Mouse (Mus musculus): ENCODE measurements around the gene Grid1.
A peak's percentile ranks its signal among the peaks of the same experiment; 100 is the strongest.

Grid1 gene

DNA sequence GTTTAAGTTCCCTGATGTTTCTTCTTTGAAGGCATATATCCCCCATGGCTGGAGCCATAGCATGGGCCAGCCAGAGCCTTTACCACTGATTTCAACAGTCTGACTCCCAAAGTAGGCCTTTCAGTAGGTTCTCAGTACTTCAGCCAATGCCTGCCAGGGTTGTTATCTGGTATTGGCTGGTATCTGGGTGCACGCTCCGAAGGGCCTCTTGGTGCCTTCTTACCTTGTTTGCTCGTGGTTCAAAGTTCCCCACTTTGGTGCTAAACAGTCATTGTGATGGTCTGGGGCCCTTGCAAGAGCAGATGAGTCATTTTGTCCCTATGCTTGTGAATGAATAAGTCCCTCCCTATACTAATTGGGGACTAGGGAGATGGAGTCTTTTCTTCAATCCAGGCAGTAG is 377.5 kb downstream of the Grid1 start:
- no peak for DNase-seq (ENCODE audit: extremely low spot score, low spot score)

DNA sequence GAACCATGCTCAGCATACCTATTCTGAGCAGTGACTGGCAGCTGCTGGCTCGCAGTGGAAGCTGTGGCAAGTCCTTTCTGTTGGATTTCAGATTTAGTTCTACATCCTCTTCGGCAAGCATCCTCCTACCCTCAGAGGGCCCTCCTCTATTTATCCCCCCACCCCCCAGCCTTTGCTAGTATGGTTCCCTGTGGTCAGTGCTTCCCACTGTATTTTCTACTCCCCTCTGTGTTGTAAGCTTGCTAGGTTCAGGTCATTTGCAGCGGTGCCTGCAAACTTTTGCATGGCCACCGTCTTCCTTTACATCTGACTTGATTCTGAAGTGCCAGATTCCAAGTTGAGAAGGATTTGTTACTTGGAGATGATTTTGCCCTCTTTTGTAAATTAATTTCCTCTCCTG is 378.5 kb downstream of the Grid1 start:
- DNase-seq (ENCODE audit: extremely low spot score, low spot score) = no peak

DNA sequence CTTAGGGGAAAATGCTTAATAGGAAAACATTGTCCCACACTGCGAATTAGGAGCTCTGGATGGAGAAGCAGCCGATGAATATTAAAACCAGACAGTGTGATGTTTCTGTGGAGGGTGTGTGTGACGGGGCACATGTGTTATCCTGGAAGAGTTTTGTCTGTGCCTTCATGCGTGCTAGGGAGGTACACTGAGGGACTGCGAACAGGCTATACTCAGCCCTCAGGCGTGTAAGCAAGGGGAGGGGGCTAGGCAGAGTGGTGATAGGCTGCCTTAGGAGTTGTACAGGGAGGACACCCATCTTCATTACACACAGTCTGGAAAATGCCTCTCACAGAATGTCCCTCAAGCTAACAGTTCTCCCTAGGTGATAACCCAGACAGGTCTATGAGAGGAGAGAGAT is 379.0 kb downstream of the Grid1 start:
- DNase-seq (ENCODE audit: extremely low spot score, low spot score) = no peak

DNA sequence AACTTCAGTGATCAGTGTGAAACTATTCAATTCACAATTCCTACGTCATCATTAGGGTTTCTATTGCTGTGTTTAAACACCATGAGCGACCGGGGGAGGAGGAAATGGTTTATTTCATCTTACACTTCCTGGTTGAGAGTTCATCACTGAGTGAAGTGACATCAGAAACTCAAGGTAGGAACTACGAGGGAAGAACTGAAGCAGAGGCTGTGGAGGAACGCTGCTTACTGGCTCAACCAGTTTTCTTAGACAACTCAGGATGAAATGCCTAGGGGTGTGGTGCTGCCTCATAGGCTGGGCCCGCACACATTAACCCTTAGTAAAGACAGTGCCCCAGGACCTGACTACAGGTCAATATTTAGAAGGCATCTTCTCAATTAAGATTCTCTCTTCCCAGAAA is 389.5 kb downstream of the Grid1 start:
- DNase-seq (ENCODE audit: extremely low spot score, low spot score) = no peak

DNA sequence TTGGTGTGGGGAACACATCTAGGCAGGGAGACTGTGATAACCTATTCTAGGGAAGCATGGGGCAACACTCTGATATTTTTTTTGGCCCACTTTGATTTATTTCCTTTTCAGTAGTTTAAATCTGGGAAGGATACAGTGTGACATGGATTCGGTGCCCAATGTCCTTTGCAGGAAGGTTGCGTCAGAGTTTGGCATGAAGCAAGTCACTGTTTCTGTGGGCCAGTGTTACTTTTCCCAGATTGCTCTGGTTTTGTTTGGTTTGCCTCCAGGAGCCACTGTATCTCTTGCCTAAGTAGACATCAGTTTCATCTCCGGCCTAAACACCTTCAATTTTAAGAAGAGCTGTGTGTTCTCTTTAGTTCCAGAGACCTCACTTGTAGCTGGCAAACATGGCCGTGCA is 399.1 kb downstream of the Grid1 start:
- no peak for DNase-seq (ENCODE audit: extremely low spot score, low spot score)

DNA sequence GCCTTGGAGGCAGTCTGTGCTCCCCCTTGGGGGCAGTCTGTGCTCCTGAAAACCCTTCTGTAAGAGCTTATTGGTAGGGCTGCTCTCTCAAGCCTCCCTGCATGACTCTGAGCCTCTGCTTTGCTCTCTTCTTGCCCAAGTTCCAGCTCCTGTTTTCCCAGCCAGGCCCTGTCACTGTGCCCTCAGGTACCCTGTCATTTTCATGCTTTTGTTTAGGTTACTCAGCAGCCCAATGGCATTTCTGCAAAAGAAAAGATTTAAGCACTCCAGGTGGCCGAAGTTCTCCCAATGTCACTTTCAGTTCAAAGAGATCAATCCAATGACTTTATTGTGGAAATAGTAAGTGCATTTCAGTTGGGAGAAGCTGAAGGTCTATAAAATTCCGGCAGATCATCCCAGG is 402.3 kb downstream of the Grid1 start:
- DNase-seq (ENCODE audit: extremely low spot score, low spot score) = no peak

DNA sequence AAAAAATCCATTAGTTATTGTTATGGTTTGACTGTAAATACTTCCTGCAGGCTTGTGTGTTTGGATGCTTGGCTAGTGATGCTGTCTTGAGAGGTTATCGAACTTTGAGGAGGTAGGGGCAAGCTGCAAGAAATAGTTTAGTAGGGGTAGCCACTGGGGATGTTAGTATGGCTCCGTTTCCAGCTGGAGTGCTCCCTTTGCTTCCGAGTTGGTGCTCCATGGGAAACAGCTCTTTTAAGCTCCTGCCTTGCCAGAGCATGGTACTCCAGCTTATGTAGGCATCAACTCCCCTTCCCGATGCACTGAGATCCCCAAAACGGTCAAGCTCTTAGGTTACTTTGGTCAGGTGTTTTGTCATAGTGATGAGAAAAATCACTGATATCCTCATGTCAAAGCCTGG is 407.7 kb downstream of the Grid1 start:
- no peak for DNase-seq (ENCODE audit: extremely low spot score, low spot score)

DNA sequence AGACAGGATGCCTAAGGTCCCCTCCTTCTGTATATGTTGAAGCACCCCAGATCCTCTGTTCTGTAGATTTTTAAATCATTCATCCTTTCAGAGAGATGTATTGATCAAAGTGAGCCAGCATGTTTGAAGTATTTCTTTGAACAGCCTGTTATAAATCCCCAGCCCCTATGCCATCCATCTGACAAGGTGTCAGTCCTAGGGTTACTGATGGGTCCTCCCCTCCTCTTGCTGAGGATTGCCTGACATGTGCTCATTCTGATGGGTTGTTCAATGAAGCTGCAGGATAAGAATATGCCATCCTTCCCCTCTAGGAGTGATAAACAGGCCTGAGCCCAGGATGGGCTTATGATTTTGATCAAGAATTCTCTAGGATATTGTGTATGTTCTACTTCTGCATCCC is 411.5 kb downstream of the Grid1 start:
- DNase-seq (ENCODE audit: extremely low spot score, low spot score) = no peak

DNA sequence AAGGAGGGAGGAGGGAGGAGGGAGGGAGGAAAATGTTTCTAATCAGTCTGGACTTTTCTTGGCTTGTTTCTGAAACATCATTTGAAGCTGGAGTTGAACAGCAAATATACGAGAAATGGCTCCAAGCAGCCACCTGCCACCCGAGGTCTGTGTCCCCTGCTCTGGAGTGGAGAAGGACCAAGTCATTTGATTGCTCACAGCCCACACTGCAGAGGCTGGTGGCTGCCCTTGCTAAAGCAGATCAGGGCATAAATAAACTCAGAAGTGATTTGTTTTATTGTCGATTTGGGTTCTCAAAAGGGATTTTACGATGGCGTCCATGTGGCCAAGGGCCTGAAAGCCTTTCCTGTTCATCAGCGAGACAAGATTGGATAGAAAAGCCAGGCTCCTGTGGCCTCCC is 423.0 kb downstream of the Grid1 start:
- DNase-seq (ENCODE audit: extremely low spot score, low spot score) = no peak

DNA sequence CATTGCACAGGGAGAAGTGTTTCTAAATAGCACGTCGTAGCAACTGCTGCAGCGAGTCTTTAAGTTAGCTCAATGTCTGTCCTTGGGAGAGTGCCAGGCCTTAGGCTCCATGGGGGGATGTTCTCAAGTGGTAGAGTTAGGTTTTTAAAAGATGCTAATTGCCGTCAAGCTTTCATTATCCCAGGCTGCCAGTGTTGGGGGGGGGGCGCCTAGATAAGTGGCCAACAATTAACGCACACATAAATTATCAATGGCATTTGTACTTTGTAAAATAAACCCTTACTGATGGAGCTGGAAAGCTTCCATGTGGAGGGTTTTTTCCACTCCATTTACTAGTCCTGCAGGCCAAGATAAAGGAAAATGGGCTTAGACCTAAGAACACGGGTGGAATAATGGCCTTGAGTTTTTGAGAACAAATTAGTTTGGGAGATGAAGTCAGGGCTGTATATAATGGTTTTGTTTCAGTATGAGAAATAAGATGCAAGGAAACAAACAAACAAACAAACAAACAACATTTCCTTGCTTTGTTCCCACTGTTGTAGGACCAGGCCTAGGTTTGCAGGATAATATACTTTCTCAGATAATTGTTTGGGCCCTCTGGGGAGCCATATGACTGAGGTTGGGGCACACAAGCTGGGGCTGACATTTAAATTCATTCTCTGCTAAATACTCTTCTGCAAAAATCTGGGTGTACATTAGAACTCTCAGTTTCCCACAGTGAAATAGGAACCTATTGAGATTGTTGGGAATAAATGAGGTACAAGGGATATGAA is 425.1 kb downstream of the Grid1 start:
- DNase-seq (ENCODE audit: extremely low spot score, low spot score) = no peak

DNA sequence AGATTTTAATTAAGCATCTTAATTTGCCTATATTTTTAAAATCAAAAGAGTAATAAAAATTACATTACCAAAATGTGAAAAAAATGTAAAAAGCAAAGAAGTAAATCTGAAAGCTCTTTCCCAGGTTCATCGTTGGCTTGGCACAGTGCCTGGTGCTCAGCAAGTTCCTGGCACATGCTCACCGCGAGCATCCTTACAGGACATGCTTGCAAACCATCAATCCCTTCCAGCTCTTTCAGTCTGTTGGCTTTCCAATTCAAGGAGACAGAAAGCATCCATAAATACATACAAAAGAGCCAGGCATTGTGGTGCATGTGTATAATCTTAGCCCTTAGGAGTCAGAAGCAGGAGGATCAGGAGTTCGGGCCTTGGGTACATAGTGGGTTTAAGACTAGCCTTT is 430.5 kb downstream of the Grid1 start:
- DNase-seq (ENCODE audit: extremely low spot score, low spot score) = no peak

DNA sequence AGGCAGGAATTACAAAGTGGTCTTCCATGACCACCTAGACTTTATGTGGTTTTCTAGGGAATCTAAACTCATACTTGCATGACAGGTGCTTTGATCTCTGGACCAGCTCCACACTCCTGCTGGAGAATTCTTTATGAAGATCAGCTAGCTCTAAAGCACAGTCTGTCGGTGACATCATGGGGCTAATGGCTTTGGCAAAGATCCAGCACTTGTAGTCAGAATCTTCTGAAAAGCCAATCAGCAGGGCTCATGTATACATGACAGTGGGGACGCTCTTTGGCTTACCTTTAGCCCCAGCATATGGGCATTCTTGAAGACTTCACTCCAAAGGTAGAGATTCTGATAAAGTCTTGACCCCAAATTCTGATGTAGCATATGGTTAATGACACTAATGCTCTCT is 434.6 kb downstream of the Grid1 start:
- DNase-seq (ENCODE audit: extremely low spot score, low spot score) = no peak

DNA sequence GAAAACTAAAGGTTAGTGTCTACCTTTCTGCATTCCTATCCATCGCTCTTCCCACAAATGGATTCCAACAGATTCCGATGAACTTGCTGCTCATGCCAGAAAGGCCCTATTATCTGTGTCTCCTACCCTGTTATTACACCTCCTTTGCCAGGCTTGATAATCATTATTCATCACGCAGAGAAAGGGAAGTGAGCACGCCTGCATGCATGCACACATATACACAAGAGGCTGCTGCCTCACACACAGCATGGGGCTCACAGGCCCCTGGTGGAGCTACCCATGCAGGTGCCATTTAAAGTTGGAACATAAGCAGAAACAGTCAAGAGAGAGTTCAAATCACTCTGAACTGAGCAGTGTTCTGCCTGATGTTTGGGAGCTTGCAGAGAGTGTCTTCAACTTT is 450.4 kb downstream of the Grid1 start:
- no peak for DNase-seq (ENCODE audit: extremely low spot score, low spot score)

DNA sequence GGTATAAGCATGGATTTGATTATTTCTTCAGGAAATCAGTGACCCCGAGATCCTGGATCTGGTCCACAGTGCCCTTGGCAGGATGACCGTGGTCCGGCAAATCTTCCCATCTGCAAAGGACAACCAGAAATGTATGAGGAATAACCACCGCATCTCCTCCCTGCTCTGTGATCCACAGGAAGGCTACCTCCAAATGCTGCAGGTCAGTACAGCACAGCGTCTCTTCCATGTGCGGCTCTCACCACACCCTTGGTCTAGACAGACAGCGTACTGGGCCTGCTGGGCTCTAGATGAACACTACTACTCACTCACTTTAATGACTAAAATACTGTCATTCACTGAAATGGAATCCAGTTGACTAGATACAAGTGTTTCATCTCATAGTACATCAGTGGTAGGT is 489.3 kb downstream of the Grid1 start:
- DNase-seq (ENCODE audit: extremely low spot score, low spot score) = no peak

DNA sequence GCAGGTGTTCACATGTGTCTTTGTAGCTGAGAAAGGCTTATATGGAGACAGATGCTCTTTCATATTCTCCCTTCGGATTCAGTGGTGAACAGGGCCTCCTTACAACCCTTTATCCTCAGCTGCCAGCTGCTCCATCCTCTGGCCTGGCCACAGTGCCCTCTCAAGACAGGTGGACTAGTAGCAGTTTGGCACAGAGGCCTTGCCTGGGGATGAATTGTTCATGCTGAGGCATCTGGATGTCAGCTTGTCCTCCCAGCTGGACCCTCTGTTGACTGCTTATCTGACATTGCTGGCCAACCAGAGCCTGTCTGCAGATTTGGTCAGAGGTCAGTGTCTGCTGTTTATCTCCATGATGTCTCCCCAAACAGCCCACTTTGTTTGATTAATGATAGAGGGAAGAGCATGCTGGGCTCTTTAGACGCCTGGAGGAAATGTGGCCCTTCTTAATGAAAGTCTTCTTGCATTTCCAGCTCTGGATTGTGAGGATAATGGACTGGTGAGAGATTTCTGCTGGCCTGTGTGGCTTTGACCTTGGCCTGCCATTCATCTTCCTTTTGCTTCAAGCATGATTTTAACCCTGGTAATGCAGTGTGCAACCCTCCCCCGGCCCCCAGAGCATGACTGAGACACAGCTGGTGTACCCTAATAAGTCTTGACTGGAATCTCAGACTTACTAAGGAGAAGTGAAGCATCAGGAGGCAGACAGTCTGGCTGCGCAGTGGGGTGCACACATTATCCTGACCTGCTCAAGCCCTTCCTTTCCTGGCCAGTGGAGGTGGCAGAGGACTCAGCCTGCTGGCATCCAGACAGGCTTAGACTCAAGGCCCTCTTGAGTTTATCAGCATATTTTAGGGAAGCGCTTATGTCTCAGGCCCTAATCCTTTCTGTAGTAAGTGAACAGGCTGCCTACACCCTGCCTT is 493.7 kb downstream of the Grid1 start:
- DNase-seq (ENCODE audit: extremely low spot score, low spot score) = peak; percentile 42

DNA sequence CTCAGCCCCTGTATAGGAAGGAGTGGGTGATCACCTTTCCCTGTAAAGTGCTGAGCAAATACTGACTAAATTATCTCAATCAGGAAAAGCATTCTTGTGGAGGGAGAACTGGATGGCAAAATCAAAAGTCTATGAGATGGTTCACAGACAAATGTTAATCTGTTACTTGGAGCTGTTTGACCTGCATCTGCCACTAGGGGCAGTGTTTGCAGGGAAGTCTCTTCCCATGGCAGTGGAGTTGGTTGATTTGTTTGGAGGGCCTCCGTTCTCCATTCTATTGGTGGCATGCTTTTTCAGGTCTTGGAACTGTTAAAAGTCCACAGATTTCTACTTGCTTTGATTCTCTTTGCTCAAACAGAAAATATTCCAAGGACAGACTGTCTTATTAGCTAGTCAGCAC is 506.4 kb downstream of the Grid1 start:
- no peak for DNase-seq (ENCODE audit: extremely low spot score, low spot score)

DNA sequence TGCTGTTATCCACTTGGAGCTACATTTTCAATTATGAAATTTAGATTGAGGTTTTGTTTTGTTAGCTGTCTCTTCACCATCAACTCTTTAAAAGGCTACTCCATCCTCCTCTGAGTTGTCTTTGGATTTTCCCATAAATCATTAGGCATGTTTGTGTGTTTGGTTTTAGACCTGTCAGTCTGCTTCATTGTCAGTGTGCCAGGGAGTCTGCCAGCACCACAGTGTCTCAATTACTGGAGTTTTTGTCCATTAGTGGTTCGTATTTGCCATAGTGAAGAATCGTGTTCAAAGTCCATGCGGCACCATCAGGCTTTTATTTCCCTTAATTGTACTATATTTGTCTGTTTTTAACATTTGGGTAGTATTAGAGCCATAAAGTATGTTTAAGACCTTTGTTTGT is 516.7 kb downstream of the Grid1 start:
- no peak for DNase-seq (ENCODE audit: extremely low spot score, low spot score)

DNA sequence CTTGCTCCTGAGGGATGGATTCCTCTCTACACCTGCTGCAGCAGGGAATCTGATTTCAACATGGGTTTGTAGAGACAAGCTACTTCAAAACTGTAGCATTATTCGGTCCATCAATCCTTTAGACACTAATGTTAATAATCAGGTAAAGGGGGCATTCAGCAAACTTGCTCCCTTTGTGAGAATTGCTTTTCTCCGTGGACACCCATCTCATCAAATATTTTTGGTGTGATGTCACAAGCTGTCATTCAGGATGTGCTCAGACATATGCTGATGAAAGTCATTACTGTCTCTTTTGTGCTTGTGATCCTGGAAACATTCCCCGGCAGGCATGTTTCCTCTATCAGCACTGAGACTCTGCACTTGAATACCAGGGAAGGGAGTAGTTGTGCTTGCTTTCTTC is 536.1 kb downstream of the Grid1 start:
- DNase-seq (ENCODE audit: extremely low spot score, low spot score) = no peak

DNA sequence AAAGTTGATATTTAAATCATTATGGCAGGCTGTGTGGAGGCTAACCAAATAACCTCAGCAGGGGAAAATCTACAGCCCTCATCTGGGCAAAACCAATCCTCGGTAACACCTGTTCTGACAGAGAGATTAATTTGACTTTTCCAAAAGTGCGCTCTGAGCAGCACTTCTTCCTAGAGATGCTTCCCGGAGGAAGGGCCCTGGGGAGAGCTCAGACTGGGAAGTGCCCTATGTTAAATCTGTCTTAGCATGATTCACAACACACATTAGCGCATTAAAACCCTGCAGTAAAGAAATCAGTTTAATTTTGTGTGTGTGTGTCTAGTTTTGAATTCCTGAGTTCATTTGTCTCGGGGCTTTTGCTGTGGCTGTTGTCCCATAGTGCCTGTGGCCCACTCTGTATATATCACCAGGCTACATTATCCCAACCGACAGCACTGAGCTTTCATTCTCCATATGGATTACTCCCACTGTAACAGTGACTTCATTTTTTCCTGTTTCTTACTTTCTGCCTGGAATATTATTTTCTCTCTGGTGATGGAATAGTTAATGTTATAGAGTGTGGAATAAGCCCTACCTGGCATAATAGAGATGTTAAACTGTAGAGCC is 536.7 kb downstream of the Grid1 start:
- no peak for DNase-seq (ENCODE audit: extremely low spot score, low spot score)

DNA sequence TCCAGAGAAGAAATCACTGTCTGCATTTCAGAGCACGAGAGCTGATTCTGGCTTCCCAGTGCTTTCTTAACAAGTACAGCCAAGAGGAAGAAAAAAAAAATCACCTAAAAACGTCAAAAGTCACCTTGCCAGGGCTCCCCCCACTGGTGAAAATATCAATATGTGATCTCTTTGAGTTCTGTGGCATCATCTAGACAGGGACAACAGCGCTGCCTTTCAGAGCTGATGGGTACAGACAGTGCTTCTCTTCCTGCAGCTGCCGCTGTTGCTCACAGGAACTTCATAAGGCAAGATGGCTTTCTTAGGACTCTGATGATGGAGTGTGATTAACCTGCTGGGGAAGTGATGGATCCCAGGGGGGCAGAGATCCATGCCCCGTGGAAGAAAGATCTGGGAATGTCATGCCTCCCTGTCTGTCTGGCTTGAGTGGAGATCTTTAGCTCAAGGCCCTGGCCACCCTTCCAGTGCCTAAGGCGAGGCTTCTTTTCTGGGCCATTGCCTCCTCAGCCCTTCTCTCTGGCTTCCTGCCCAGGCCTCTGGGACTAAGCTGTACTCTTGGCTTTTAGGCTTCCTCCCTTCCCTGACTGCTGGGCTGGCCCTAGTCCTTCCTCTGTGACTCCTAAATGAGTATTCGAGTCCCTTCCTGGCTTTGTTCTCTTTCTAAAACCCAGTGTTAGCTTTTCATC is 538.4 kb downstream of the Grid1 start:
- DNase-seq (ENCODE audit: extremely low spot score, low spot score) = no peak

DNA sequence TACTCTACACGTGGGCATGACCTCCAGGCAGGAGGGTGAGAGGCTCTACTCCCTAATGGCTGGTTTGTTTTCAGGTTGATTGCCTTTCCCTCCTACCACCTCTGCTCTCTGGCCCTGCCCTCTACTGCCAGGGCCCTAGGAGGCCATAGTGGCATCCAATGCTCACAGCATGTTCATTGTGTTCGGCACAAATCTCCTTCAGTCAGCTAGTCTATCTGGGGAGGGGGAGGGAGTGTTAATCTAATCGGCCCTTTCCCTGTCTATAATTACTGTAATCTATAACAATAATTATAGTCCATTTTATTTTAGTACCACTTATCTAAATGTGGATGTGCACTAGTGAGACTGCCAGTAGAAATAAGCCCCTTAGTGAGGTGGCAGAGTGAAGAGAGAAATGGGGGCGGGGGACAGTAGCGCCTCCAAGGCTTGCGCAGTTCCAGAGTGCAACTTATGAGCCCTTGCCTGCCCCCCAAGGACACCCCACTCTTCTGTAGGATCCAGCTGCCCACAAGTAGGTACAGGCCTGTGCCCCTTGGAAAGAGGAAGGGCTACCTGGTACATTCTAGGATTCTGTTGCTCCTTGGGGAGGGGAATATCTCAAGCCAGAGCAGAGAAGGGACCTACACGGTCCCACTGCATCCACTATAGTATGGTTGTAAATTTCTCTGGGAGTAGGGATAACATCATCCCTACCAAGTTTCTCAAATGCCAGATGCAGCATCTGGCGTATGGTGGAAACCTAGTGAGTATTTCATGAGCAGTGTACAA is 545.5 kb downstream of the Grid1 start:
- DNase-seq (ENCODE audit: extremely low spot score, low spot score) = no peak
